Mouse (Mus musculus) macrophage (primary cell): ENCODE results near the gene 4930516K23Rik. TPM values are rescaled to one million over a fixed set of nuclear protein-coding genes. Genes with fewer than 3 reads are reported as not detected.

Experiments
- H3K27ac ChIP-seq: fragments of 350-480 bp; formaldehyde crosslinking; 2 replicates; pipeline ENCODE4 v1.9.0; 2021
- H3K36me3 ChIP-seq: fragments of 350-480 bp; formaldehyde crosslinking; 2 replicates; pipeline ENCODE4 v1.9.0; 2021; ENCODE audit errors: inconsistent target
- H3K4me3 ChIP-seq: fragments of 350-480 bp; formaldehyde crosslinking; 2 replicates; pipeline ENCODE4 v1.9.0; 2021; ENCODE audit errors: inconsistent target
- H3K79me2 ChIP-seq: fragments of 350-480 bp; formaldehyde crosslinking; 2 replicates; pipeline ENCODE4 v1.9.0; 2021; ENCODE audit errors: inconsistent target
- WGBS: methylation state at CpG from one replicate; pipeline ENCODE4 v1.1.7; 2026; ENCODE audit warnings: inconsistent platforms; ENCODE audit not compliant: missing documents; 5-methylcytosine and 5-hydroxymethylcytosine counted together
- polyA plus RNA-seq: library from polyadenylated mRNA; stranded (reverse); fragments of 250-400 nt; gene quantifications from 3 replicates; pipeline ENCODE4 v1.2.4, GENCODE M21; 2018; ENCODE audit warnings: inconsistent platforms
- total RNA-seq, 78 experiments: library from RNA; depleted of rRNA; stranded (reverse); fragments of 250-400 nt; gene quantifications; 1 replicate in 9 of 78; 2 replicates in 24 of 78; 3 replicates in 43 of 78; 4 replicates in 2 of 78; pipeline ENCODE4 v1.2.4; 2018; ENCODE audit warnings: inconsistent platforms in 56 of 78

The 4930516K23Rik gene
- total RNA-seq (2018; cell fraction: chromatin; rRNA removed), result not detected
- not detected for total RNA-seq (2018; cell fraction: cytosol; rRNA removed)
- total RNA-seq (2018; cell fraction: nucleus; rRNA removed), result not detected
- polyA plus RNA-seq, result not detected in 3 replicates

DNA sequence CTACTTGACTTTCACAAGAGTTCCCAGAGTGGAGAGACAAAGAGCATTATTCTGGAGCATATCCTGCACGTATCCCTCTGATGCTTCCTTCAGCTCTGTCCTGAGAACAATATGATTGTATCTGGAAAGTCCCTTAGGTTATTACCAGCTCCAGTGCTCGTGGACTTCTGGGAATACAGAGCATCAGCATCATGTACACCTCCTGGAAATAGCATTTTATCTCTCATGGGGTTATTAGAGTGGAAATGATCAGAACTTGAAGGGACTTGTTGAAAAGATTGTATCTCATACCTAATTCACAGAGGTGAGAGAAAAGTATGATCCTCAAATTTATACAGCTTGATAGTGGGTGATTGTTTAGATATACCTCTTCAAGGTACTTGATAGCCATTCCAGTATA lies at the start of gene 4930516K23Rik:
Gene 4930516K23Rik (minus strand): TSS at position 101 of the 400 bp plus-strand sequence.
- Histone ChIP-seq H3K79me2 (no peaks in the 10 kb centered on the region), H3K27ac (no peak within 1 kb of the TSS), H3K4me3 (no peak within 1 kb of the TSS), H3K36me3 (no peaks in the 10 kb centered on the region)
- WGBS, result 79% methylated on average over 2 of the region's 2 CpGs

DNA sequence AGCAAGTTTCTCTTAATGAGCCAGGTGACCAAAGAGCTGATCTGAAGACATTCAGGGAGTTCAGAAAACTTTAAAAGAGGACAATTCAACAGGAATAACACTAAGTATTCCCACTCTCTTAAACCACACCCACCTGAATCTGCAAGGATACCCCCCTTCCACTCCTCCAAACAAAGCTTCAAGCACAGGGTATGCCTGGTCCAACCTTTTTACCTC lies 43.4 kb upstream of the 4930516K23Rik start, which contains the start of gene Olfr646:
Gene Olfr646 (plus strand): TSS at position 117 of the 216 bp plus-strand sequence.
- no peaks in the 10 kb centered on the region for H3K36me3 ChIP-seq
- H3K79me2 ChIP-seq, result no peaks in the 10 kb centered on the region
- H3K27ac ChIP-seq, result no peak within 1 kb of the TSS
- no peak within 1 kb of the TSS for H3K4me3 ChIP-seq

- 33% methylated on average over 3 of the region's 4 CpGs for WGBS
- no peak overlapping the region for H3K27ac ChIP-seq
- no peaks in the 10 kb centered on the region for H3K79me2 ChIP-seq
- no peaks in the 10 kb centered on the region for H3K36me3 ChIP-seq
- H3K4me3 ChIP-seq, result no peak overlapping the region
Observed at GRCm38 (mm10) chr7:104103913-104104756, 42.9 kb upstream of the 4930516K23Rik start.

DNA sequence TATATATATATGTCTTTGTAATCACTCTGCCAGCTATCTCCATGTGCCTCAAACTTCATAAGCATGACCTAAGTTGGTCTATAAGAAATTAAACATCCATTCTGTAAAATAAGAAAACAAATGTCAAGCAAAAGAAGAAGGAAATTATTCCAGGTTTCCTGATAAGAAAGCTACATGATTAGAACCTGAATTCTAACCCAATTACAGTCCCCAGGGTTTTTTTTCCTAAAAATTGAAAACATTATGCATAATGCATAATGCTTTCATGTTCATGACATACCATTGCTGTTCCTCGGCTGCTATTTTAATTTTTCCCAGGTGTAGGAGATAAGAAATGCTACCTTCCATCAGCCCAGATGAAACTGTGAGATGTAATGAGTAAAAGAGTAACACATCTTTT lies 24.1 kb upstream of the 4930516K23Rik start, which contains the start of gene Olfr645:
Gene Olfr645 (minus strand): TSS at position 101 of the 400 bp plus-strand sequence.
- Histone ChIP-seq H3K79me2 (no peaks in the 10 kb centered on the region), H3K4me3 (no peak within 1 kb of the TSS), H3K36me3 (no peaks in the 10 kb centered on the region), H3K27ac (no peak within 1 kb of the TSS)
- 83% methylated on average over 1 of the region's 1 CpGs for WGBS

GRCm38 (mm10) chr7:104071769-104072168 lies 10.5 kb upstream of the 4930516K23Rik start, which contains the start of gene Olfr644:
TSS of gene Olfr644 (minus strand) at chr7:104071869.
- 90% methylated on average over 2 of the region's 2 CpGs for WGBS
- no peaks in the 10 kb centered on the region for H3K79me2 ChIP-seq
- H3K4me3 ChIP-seq, result no peak within 1 kb of the TSS

DNA sequence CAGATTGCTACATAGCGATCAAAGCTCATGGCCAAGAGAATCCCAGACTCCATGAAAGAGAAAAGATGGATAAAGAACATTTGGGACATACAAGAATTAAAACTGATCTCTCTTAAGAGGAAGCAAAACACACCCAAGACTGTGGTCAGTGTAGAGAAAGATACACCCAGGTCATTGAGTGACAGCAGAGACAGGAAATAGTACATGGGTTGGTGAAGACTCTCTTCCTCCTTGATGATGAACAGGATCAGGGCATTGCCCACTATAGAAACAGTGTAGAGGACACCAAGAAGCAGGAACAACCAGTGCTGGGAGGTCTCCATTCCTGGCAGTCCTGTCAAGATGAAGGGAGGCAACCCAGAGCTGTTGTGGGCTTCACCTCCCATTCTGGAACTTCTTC lies 2.0 kb downstream of the 4930516K23Rik start:
- Histone ChIP-seq H3K4me3 (no peak overlapping the region), H3K27ac (no peak overlapping the region), H3K36me3 (no peaks in the 10 kb centered on the region), H3K79me2 (no peaks in the 10 kb centered on the region)
- 100% methylated on average over 1 of the region's 1 CpGs for WGBS

More at GRCm38 (mm10) chr7:104071769-104072168, 10.5 kb upstream of the 4930516K23Rik start, which contains the start of gene Olfr644:
- Histone ChIP-seq H3K36me3 (no peaks in the 10 kb centered on the region), H3K27ac (no peak within 1 kb of the TSS)

DNA sequence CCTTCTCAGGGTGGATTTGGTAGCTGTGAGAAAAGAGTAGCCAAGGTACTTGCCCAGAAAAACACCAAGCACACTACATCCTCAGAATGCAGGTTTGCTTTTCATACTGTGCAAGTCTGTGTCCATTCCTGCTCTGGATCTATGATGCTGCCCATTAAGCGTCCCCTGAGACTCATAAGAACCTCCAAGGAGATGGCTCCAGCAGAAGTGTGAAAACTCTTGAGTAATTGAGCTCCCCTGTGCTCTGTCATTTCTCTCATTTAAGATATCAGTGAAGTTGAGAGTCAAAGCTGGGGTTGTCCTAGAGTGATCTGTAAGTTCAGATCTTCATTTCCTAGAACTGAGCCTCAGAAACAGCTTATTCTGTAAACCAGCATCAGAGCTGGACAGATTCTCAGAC lies 8.7 kb downstream of the 4930516K23Rik start, which contains the start of gene Olfr642:
Gene Olfr642 (minus strand): TSS at position 101 of the 400 bp plus-strand sequence.
- Histone ChIP-seq H3K36me3 (no peaks in the 10 kb centered on the region), H3K27ac (no peak within 1 kb of the TSS), H3K79me2 (no peaks in the 10 kb centered on the region), H3K4me3 (no peak within 1 kb of the TSS)
- 82% methylated on average over 1 of the region's 1 CpGs for WGBS

DNA sequence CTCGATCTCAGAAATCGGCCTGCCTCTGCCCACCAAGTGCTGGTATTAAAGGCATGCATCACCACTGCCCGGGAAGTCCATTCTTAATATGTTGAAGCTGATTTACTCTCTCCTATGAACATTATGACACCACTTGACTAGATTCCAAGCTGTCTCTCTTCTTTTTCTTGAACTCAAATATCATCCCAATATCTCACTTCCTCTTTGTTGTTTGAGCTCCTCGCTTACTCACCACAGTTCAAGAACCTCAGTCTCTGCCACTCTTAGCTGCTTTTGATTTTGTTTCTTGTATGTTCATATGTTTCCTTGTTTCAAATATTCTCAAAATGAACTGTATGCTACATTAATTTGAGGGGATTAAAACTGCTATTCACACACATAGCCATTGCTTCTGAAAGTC lies 10.5 kb downstream of the 4930516K23Rik start:
- Histone ChIP-seq H3K36me3 (no peaks in the 10 kb centered on the region), H3K79me2 (no peaks in the 10 kb centered on the region), H3K4me3 (no peak overlapping the region), H3K27ac (no peak overlapping the region)
- WGBS, result 62% methylated on average over 4 of the region's 4 CpGs

DNA sequence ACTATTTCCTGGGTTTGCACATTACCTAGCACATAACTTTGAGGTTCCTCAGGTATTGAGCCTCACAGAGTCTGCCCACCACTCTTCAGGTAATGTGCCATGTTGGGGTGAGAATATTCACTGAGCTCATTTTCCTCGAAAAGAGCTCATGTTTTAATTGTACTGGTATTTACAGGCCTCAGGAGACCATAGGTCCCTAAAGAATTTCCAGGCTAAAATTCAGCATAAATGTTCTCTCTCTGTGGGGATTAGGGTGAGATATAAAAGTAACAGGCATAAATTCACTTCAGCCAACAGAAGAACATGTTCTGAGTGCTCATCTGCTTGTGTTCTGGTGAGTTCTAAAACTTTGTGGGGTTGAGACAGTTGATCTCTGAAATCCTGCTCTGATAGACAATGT lies 26.1 kb downstream of the 4930516K23Rik start, which contains the start of gene Olfr641:
Gene Olfr641 (plus strand): TSS at position 301 of the 400 bp plus-strand sequence.
- Histone ChIP-seq H3K36me3 (no peaks in the 10 kb centered on the region), H3K27ac (no peak within 1 kb of the TSS), H3K79me2 (no peaks in the 10 kb centered on the region), H3K4me3 (no peak within 1 kb of the TSS)
- WGBS, result 100% methylated on average over 1 of the region's 1 CpGs

GRCm38 (mm10) chr7:104026978-104027377 lies 34.3 kb downstream of the 4930516K23Rik start:
- 29% methylated on average over 3 of the region's 3 CpGs for WGBS

GRCm38 (mm10) chr7:104025473-104025872 lies 35.8 kb downstream of the 4930516K23Rik start, which contains the start of gene Olfr640:
TSS of gene Olfr640 (minus strand) at chr7:104025573.
- Histone ChIP-seq H3K36me3 (no peaks in the 10 kb centered on the region), H3K4me3 (no peak within 1 kb of the TSS), H3K27ac (no peak within 1 kb of the TSS), H3K79me2 (no peaks in the 10 kb centered on the region)
- WGBS, result 91% methylated on average over 6 of the region's 6 CpGs

More at GRCm38 (mm10) chr7:104026978-104027377, 34.3 kb downstream of the 4930516K23Rik start:
- H3K27ac ChIP-seq, result no peak overlapping the region
- H3K36me3 ChIP-seq, result no peaks in the 10 kb centered on the region
- no peak overlapping the region for H3K4me3 ChIP-seq
- no peaks in the 10 kb centered on the region for H3K79me2 ChIP-seq

- Histone ChIP-seq H3K27ac (no peak overlapping the region), H3K36me3 (no peaks in the 10 kb centered on the region)
- WGBS, result 65% methylated on average over 6 of the region's 6 CpGs
Observed at GRCm38 (mm10) chr7:104021651-104022050, 39.6 kb downstream of the 4930516K23Rik start.

GRCm38 (mm10) chr7:104018953-104019352 lies 42.3 kb downstream of the 4930516K23Rik start:
- no peaks in the 10 kb centered on the region for H3K36me3 ChIP-seq
- 60% methylated on average over 1 of the region's 1 CpGs for WGBS
- H3K27ac ChIP-seq, result no peak overlapping the region
- no peaks in the 10 kb centered on the region for H3K79me2 ChIP-seq
- no peak overlapping the region for H3K4me3 ChIP-seq

More at GRCm38 (mm10) chr7:104021651-104022050, 39.6 kb downstream of the 4930516K23Rik start:
- no peaks in the 10 kb centered on the region for H3K79me2 ChIP-seq
- no peak overlapping the region for H3K4me3 ChIP-seq

GRCm38 (mm10) chr7:104017203-104017602 lies 44.0 kb downstream of the 4930516K23Rik start, which contains the start of gene Olfr639:
TSS of gene Olfr639 (minus strand) at chr7:104017303.
- Histone ChIP-seq H3K27ac (no peak within 1 kb of the TSS), H3K79me2 (no peaks in the 10 kb centered on the region), H3K36me3 (no peaks in the 10 kb centered on the region), H3K4me3 (no peak within 1 kb of the TSS)
